Mouse (Mus musculus): Measurements from ENCODE around the gene Gm17783.
"Not testable (repeated sequence)": the region's sequence is repeated elsewhere in the genome, so short reads cannot be mapped to it uniquely, and the experiment has no call there.

Gm17783 gene

DNA sequence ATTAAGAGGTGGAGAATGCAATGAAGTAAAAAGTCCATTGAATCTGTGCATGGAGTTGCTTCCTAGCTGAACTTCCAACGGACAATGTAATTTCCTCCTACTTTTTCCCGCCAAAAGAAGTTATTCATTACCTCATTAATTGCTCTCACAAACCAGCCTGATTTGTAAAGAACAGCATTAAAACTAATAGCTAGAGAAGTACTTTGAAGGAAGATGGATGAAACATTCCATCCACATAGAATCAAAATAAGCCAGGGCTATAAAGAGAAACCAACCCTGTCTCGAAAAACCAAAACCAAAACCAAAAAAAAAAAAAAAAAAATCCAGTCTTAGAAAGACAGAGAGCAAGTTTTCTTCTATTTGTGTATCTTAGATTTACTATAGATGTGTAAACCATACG is at the start of gene Gm17783:
TSS of gene Gm17783 (minus strand) at position 101 of the 400 bp plus-strand sequence.
- no peak for DNase-seq

DNA sequence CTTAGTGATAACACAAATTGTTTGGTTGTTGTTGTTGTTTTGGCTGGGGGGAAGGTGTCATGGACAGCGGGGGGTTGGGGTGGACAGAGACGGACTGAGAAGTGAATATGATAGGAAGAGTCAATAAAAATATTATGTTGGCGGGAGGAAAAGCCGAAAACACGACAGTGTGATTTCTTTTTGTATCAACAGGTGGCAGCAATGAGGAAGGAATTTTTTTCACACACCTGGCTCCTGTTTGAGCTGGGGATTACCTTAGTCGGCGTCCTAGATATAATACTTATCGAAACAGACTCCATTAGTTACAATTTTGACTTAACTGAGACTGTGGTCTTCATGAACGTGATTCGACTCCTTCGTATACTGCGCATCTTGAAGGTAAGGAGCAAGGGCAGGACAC is 48.0 kb upstream of the Gm17783 start:
- no peak for DNase-seq

- DNase-seq: no peak
These were observed 40.5 kb upstream of the Gm17783 start for GRCm38 (mm10) chr16:45572307-45572706.

GRCm38 (mm10) chr16:45561747-45562146 is 29.9 kb upstream of the Gm17783 start:
- no peak for DNase-seq

DNA sequence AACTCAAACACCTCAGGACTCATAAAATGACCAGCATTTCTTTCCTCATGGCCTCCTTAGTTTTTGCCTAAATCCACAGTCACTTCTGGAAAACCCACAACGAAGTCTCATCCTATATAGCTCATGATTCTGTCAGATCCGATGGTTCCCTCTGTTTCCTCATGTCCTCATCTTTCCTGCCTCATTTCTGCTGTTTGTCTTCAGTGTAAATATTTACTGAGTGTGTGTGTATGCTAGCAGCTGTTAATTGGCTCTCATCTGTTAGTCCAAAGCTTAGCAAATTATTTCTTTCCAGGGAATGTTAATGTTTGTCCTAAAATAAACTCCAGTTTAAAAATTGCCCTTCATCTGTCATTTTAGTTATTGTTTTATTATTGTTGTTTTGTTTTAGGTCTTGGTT is 19.7 kb upstream of the Gm17783 start:
- no peak for DNase-seq

DNA sequence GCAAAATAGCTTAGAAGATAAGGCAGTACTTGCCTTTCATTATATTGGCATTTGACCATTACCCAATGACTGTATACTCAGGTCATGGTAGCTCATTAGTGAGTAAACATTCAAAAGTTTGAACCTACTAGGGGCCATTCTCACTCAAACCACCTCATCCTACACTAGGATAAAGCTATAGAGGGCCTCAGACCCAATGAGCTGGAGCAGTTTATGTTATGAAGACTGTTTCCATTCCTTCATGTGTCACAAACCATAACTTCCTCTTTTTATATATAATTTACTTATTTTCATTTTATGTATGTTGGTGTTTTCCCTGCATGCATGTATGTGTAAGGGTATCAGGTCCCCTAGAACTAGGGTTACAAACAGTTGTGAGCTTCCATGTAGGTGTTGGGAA is 16.1 kb upstream of the Gm17783 start:
- no peak for DNase-seq

DNA sequence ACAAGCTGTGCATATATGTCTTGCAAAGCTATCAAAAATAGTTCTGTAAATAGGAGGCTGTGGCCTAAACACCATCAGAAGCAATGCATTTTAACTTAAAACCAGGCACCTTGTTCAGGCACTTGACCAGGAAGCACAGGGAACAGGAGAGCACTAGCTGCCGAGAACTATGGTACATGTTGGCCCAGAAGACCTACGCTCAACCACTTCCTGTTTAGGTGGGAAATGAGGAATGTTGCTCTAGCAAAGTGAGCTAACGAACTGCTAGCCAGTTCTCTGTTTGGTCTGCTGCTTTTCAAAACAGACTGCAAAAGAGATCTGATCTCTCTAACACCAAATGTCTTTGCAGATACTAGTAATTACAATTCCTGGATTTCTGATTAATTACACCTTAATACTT is 12.5 kb upstream of the Gm17783 start:
- no peak for DNase-seq

DNA sequence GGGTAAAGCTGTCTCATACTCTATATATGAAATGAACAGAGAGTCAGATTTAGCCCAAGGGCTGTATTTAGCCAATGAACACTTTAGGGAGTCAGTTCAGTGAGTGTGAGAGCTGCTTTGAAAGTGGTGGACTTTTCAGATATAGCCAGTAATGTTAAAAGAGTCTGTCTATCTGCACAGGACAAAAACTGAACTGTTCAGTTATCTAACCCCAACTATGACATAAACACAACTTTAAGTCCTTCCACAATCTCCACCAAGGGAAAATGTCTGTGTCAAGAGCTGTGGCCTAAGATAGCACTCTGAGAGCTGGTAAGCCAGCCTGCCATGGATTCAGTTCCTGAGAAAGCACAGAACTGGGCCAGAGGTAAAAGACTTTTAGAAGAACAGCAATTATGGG is 10.3 kb upstream of the Gm17783 start:
- DNase-seq: no peak

DNA sequence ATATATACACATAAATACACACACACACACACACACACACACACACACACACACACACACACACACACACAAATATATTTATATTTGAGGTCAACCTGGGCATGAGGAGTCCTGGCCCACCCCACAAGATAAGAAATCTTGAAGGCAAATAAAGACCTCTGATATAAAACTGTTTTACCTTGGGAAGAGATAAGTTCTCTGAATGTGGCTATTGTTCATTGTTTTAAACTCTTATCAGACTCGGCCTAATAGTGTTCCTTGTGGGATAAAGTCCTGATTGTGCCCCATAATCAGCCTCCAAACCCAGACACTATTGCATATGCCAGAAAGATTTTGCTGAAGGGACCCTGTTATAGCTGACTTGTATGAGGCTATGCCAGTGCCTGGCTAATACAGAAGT is 6.5 kb upstream of the Gm17783 start:
- DNase-seq: not testable (repeated sequence)

DNA sequence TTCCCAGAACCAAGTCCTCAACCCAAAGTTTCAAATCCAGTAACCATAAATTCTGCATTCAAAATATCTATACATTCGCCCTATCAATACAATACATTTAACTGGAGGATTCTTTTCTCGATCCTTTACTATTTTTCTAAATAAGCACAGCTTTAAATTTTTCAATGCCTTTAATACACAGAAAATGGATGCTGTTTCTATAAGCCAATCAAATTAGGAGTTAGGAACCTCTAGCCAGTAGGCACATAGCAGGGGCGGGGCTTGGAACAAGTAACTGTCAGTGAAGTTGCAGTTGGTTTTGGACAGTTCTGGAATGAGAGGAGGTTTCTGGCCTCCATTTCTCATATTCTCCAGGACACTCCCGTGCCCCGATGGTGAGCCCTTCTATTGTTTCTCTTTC is 3.2 kb upstream of the Gm17783 start, which contains the start of gene Slc9c1:
TSS of gene Slc9c1 (plus strand) at position 301 of the 400 bp plus-strand sequence.
- no peak for DNase-seq

GRCm38 (mm10) chr16:45525551-45525950 is 6.3 kb downstream of the Gm17783 start:
- no peak for DNase-seq

GRCm38 (mm10) chr16:45495326-45495725 is 36.5 kb downstream of the Gm17783 start:
- DNase-seq: no peak

DNA sequence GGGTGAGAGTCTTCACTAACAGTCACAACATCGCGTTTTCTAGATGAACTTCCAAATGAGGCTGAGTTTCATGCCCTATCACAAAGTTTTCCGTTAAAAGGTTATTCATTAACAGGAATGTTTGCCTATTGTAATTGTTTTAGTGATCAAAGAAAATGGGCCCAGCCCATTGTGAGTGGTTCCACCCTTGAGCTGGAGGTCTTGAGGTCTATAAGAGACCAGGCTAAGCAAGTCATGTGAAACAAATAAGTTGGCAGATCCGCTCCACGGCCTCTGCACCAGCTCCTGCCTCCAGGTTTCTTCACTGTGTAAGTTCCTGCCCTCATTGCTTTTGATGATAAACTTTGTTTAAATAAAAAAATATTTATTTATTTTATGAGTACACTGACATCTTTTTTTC is 38.9 kb downstream of the Gm17783 start, which contains the start of gene Gm609:
TSS of gene Gm609 (minus strand) at position 43 of the 400 bp plus-strand sequence.
- no peak for DNase-seq

- no peak for DNase-seq
These were observed 54.9 kb downstream of the Gm17783 start for GRCm38 (mm10) chr16:45476991-45477390.

GRCm38 (mm10) chr16:45471836-45472235 is 60.0 kb downstream of the Gm17783 start:
- DNase-seq: not testable (repeated sequence)

Data from lung, postnatal 10 days (tissue).